Mouse (Mus musculus): ENCODE data around the gene Mgat4b. TPM values are rescaled to one million over a fixed set of nuclear protein-coding genes. Genes with fewer than 3 reads are reported as not detected.

Gene Mgat4b
- polyA plus RNA-seq, 1 experiment from 2014 or later, result 36.6 TPM

DNA sequence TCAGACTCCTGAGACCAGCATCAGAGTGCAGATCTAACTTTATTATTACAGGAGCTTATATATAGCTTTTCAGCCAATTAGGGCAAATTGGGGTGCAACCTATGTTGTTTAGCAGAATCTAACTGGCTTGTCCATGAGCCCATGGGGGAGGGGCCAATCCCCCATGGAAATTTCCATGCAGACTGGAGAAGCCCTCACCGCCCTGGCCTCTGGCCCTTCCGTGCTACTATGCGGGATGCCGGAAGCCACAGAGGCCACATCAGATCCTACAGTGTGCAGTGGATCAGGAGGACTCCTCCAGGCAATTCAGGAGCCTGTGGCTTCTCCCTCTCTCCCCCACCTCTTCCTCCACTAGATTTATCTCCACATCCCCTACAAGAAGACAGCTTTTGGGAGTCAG, 7.1 kb downstream of the Mgat4b start:
- Histone ChIP-seq H3K4me1 (replicated peaks) (peaks cover 29% of the 10 kb centered on the region), H3K9me3 (no peaks in the 10 kb centered on the region), H3K9ac (no peak overlapping the region), H3K36me3 (peaks cover 4% of the 10 kb centered on the region; the same call in 1 of the 2 replicates), H3K27ac (no peak overlapping the region), H3K4me3 (no peak overlapping the region), H3K27me3 (no peaks in the 10 kb centered on the region), H3K4me2 (no peak overlapping the region)
- no peak for ATAC-seq (ENCODE audit: low FRiP score)
- WGBS, result 61% methylated on average over 4 of the region's 4 CpGs

DNA sequence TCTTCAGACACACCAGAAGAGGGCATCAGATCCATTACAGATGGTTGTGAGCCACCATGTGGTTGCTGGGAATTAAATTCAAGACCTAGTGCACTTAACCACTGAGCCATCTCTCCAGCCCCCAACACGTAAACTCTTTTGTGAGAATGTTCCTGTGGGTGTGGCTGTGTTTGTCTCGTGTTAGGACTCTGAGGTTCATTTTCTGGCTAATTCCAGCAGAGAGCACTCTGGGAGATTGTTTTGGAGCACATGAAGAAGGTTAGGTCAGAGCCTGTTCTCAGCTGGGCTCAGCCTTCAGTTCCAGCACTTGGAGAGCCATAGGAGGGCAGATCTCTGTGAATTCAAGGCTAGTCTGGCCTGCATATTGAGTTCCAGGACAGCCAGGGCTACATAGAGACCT, 9.1 kb downstream of the Mgat4b start:
- no peak for ATAC-seq (ENCODE audit: low FRiP score)
- H3K4me2 ChIP-seq, result no peak overlapping the region
- no peak overlapping the region for H3K4me3 ChIP-seq
- 58% methylated on average over 2 of the region's 2 CpGs for WGBS
- peaks cover 4% of the 10 kb centered on the region; the same call in 1 of the 2 replicates for H3K36me3 ChIP-seq
- no peak overlapping the region for H3K9ac ChIP-seq
- peaks cover 36% of the 10 kb centered on the region for H3K4me1 ChIP-seq (replicated peaks)
- H3K27ac ChIP-seq, result no peak overlapping the region
- no peaks in the 10 kb centered on the region for H3K27me3 ChIP-seq
- H3K9me3 ChIP-seq, result no peaks in the 10 kb centered on the region

DNA sequence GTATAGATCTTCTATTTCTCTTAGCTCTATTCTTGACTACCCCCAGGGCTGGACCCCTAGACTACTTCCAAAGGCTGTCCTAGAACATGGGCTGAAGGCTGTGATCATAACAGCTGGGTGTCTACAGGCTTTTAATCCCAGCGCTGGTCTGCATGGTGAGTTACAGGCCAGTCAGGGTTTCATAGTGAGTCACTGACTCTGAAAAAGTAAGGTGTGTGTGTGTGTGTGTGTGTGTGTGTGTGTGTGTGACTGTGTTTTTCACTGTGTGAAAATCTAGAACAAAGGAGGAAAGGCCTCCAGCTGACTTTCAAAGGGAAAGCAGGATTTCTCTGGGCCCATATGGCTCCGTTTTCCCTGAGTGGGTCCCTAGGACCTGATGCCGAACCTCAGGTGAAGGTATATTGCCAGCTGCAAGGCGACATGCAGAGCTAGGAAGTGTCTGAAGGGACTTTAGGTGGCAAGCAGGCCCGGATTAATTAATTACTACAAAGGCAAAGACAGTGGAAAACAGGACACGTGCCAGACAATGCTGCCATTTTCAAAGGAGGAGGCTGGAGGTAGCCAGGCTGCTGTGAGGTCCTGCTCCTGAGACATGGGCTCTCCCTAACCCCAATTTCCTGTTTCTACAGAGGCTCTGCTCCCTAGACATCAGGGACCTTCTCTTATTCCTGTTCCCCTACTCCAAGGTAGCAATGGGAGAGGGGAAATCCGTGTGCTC, 12.0 kb downstream of the Mgat4b start:
- 42% methylated on average over 7 of the region's 7 CpGs for WGBS
- peaks cover 42% of the 10 kb centered on the region for H3K4me1 ChIP-seq (replicated peaks)
- H3K9me3 ChIP-seq, result no peaks in the 10 kb centered on the region
- H3K4me2 ChIP-seq, result peak overlapping the region; percentile 98
- no peaks in the 10 kb centered on the region for H3K27me3 ChIP-seq
- H3K27ac ChIP-seq, result peak overlapping the region; percentile 67
- peaks cover 5% of the 10 kb centered on the region; the same call in 1 of the 2 replicates for H3K36me3 ChIP-seq
- ATAC-seq (ENCODE audit: low FRiP score), result no peak
- peak overlapping the region; percentile 99 for H3K9ac ChIP-seq
- H3K4me3 ChIP-seq, result peak overlapping the region; percentile 92

DNA sequence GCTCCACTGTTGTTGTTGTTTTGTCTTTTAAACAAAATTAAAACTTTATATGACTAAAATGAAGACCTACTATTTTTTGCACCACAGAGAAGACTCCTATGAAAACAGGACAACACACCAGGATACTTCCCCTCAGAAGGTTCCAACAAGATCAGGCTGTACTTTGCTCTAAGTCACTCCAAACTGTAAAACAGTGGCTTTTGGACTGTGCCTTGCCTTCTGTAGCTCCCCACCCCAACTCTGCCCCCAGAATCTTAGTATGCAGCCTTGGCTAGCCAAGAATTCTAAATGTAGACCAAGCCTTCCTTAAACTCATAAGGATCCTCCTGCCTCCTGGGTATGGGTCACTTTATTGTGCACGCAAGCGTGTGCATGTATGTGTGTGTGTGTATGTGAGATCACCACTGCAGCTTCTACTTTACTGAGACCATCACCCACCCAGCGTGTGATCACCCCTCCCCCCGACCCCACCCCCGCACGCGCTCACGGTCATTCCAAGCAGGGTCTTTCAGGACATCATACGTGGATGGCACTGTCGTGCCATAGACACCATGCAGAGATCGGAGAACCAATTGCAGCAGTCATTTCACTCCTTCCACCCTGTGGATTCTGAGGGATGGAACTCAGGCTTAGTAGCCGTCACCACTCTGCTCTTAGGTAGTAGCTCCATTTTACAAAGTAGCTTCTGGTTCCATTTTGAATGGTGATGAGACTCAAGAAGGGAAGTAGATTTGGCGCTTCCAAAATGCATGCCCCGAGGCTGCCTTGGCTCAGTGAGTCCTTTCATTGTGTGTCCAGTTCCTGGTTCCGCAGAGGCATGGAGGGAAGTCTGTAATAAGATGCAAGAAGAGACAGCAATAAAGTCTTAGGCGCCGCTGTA, 13.3 kb downstream of the Mgat4b start:
- peak overlapping the region; percentile 96 for H3K27ac ChIP-seq
- H3K9ac ChIP-seq, result peak overlapping the region; percentile 99
- H3K36me3 ChIP-seq, result peaks cover 6% of the 10 kb centered on the region; the same call in 1 of the 2 replicates
- peak; percentile 33 for ATAC-seq (ENCODE audit: low FRiP score)
- peak overlapping the region; percentile 98 for H3K4me2 ChIP-seq
- peak overlapping the region; percentile 92 for H3K4me3 ChIP-seq
- 6% methylated on average over 17 of the region's 17 CpGs for WGBS
- H3K27me3 ChIP-seq, result peaks cover 5% of the 10 kb centered on the region; the same call in 1 of the 2 replicates
- H3K4me1 ChIP-seq (replicated peaks), result peaks cover 52% of the 10 kb centered on the region
- H3K9me3 ChIP-seq, result no peaks in the 10 kb centered on the region

GRCm38 (mm10) chr11:50224671-50225530, 14.2 kb downstream of the Mgat4b start:
- peak overlapping the region; percentile 92 for H3K4me3 ChIP-seq
- H3K4me2 ChIP-seq, result peak overlapping the region; percentile 98
- H3K36me3 ChIP-seq, result peaks cover 6% of the 10 kb centered on the region; the same call in 1 of the 2 replicates
- peaks cover 59% of the 10 kb centered on the region for H3K4me1 ChIP-seq (replicated peaks)
- H3K27me3 ChIP-seq, result peaks cover 14% of the 10 kb centered on the region
- peak overlapping the region; percentile 99 for H3K9ac ChIP-seq
- under 1% methylated on average over 67 of the region's 70 CpGs for WGBS
- peak overlapping the region; percentile 96 for H3K27ac ChIP-seq
- H3K9me3 ChIP-seq, result no peaks in the 10 kb centered on the region
- peak; percentile 83 for ATAC-seq (ENCODE audit: low FRiP score)

- peaks cover 62% of the 10 kb centered on the region for H3K4me1 ChIP-seq (replicated peaks)
- H3K27me3 ChIP-seq, result peaks cover 20% of the 10 kb centered on the region
- no peaks in the 10 kb centered on the region for H3K9me3 ChIP-seq
- H3K4me3 ChIP-seq, result peak overlapping the region; percentile 92
- peak; percentile 25 for ATAC-seq (ENCODE audit: low FRiP score)
- H3K9ac ChIP-seq, result peak overlapping the region; percentile 99
- H3K27ac ChIP-seq, result peak overlapping the region; percentile 96
- H3K4me2 ChIP-seq, result peak overlapping the region; percentile 98
- WGBS, result 3% methylated on average over 34 of the region's 34 CpGs
- peaks cover 6% of the 10 kb centered on the region for H3K36me3 ChIP-seq
Observed at GRCm38 (mm10) chr11:50225611-50226378, 15.1 kb downstream of the Mgat4b start.

GRCm38 (mm10) chr11:50226406-50226805, 15.7 kb downstream of the Mgat4b start:
- Histone ChIP-seq H3K9me3 (no peaks in the 10 kb centered on the region), H3K36me3 (peaks cover 8% of the 10 kb centered on the region), H3K4me3 (peak overlapping the region; percentile 92), H3K27ac (peak overlapping the region; percentile 96), H3K9ac (peak overlapping the region; percentile 99), H3K4me1 (replicated peaks) (peaks cover 65% of the 10 kb centered on the region), H3K27me3 (peaks cover 20% of the 10 kb centered on the region), H3K4me2 (peak overlapping the region; percentile 98)
- no peak for ATAC-seq (ENCODE audit: low FRiP score)
- 31% methylated on average over 2 of the region's 2 CpGs for WGBS

DNA sequence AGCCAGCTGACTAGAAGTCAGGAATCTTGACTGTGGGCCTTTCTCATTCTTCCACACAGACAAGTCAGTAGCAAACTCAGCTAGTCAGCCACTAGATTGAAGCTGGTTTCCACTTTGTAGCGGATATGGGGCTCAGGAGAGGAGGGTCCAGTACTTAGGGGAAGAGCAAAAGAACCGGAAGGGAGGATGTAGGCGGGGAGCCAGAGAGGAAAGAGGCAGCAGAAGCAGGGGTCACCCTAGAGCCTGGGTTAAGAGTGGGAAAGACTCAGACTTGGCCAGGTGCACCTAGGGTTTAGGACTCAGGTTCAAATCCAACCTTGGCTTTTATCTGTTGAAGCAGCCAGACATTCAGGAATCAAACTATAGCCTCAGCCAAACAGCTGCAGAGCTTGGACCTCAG, 16.5 kb downstream of the Mgat4b start:
- 77% methylated on average over 3 of the region's 3 CpGs for WGBS
- 0 out of 2 replicates have a peak overlapping the region, but pooled peaks have one; percentile 35 for H3K27ac ChIP-seq
- H3K4me1 ChIP-seq (replicated peaks), result peaks cover 65% of the 10 kb centered on the region
- H3K27me3 ChIP-seq, result peaks cover 20% of the 10 kb centered on the region
- peak overlapping the region; percentile 92 for H3K4me3 ChIP-seq
- peak overlapping the region; percentile 99 for H3K9ac ChIP-seq
- no peak for ATAC-seq (ENCODE audit: low FRiP score)
- H3K4me2 ChIP-seq, result peak overlapping the region; percentile 98
- H3K36me3 ChIP-seq, result peaks cover 16% of the 10 kb centered on the region
- H3K9me3 ChIP-seq, result no peaks in the 10 kb centered on the region

GRCm38 (mm10) chr11:50227736-50228135, 17.0 kb downstream of the Mgat4b start:
- H3K36me3 ChIP-seq, result peaks cover 21% of the 10 kb centered on the region
- peaks cover 20% of the 10 kb centered on the region for H3K27me3 ChIP-seq
- peaks cover 60% of the 10 kb centered on the region for H3K4me1 ChIP-seq (replicated peaks)
- peak overlapping the region; percentile 99 for H3K9ac ChIP-seq
- no peaks in the 10 kb centered on the region for H3K9me3 ChIP-seq
- no peak overlapping the region for H3K4me3 ChIP-seq
- H3K4me2 ChIP-seq, result no peak overlapping the region
- no peak for ATAC-seq (ENCODE audit: low FRiP score)
- 90% methylated on average over 4 of the region's 4 CpGs for WGBS
- H3K27ac ChIP-seq, result no peak overlapping the region

DNA sequence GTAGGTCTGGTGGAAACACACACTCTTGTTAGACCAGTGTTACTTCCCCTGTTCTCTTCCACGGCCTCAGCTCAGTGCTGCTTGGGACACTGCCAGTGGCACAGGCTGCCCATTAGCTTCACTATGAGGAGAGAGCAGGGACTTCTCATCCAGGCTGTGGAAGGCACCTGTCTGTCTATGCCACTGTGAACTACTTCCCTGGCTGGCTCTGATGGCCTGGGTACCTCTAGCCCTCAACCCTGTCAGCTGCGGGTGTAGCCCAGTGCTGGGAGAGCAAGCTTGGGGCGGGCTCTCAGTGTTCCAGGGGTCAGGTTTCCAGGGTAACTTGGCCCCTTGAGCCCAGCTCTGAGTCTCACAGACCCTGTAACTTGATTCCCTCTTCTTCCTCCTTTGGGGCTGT, 18.1 kb downstream of the Mgat4b start:
- 28% methylated on average over 3 of the region's 3 CpGs for WGBS
- Histone ChIP-seq H3K27ac (no peak overlapping the region), H3K4me2 (no peak overlapping the region), H3K36me3 (peaks cover 32% of the 10 kb centered on the region), H3K9ac (peak overlapping the region; percentile 55), H3K4me1 (replicated peaks) (peaks cover 50% of the 10 kb centered on the region), H3K9me3 (no peaks in the 10 kb centered on the region), H3K4me3 (no peak overlapping the region), H3K27me3 (peaks cover 20% of the 10 kb centered on the region)
- ATAC-seq (ENCODE audit: low FRiP score), result no peak

DNA sequence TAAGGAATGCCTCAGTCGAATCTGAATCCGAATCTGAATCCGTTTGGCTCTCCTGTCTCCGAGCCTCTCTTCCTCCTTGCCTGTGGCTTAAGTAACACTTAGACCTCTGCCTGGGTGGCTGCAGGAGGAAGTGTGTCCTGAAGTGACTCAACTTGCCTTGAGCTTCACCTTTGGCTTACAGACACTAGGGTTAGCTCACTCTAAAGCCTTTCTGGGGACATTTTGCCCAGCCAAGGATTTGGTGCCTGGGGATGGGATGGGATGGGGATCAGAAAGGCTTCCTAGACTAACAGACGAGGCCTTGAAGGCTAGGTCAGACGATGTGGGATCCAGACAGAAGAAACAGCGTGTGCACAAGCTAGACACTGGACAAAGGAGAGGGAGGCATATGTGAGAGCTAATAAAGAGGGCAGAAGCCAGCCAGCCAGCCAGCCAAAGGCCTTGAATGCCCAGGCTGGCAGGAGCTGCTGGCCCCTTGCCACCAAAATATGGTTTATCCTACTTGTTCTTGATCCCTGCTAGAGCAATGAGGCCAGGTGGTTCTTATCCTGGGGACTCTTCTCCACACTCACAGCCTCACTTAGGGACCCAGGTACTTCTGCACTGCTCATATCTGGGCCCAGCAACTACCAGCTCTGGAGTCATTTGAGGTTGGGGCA, 18.7 kb downstream of the Mgat4b start:
- ATAC-seq (ENCODE audit: low FRiP score), result no peak
- Histone ChIP-seq H3K27ac (no peak overlapping the region), H3K9me3 (no peaks in the 10 kb centered on the region), H3K36me3 (peaks cover 38% of the 10 kb centered on the region), H3K27me3 (peaks cover 26% of the 10 kb centered on the region), H3K4me3 (no peak overlapping the region), H3K4me1 (replicated peaks) (peaks cover 46% of the 10 kb centered on the region), H3K9ac (peak overlapping the region; percentile 55), H3K4me2 (no peak overlapping the region)
- WGBS, result 44% methylated on average over 7 of the region's 7 CpGs

All from hindbrain, embryonic 13.5 days (tissue).